Mouse (Mus musculus): ENCODE data around the gene Manbal. TPM values are rescaled to one million over a fixed set of nuclear protein-coding genes. Genes with fewer than 3 reads are reported as not detected.

Manbal gene
- polyA plus RNA-seq (2012; ENCODE audit: insufficient read depth, insufficient read length, missing spikeins), result 26.0 and 26.5 TPM in 2 replicates

GRCm38 (mm10) chr2:157367184-157367893 lies at the start of gene Manbal:
Manbal (plus strand) TSS chr2:157367594.
- Histone ChIP-seq H3K4me1 (ENCODE audit: control insufficient read depth, insufficient read depth, insufficient read length, low read length) (peaks cover 3% of the 10 kb centered on the region), H3K27ac (replicated peaks; ENCODE audit: low read depth, low read length) (peak within 1 kb of the TSS; percentile 94), H3K4me3 (ENCODE audit: insufficient read depth, low read depth, low read length) (peak within 1 kb of the TSS; percentile 98)

GRCm38 (mm10) chr2:157320135-157320534 lies 47.3 kb upstream of the Manbal start:
- Histone ChIP-seq H3K4me3 (ENCODE audit: insufficient read depth, low read depth, low read length) (no peak overlapping the region), H3K27ac (replicated peaks; ENCODE audit: low read depth, low read length) (no peak overlapping the region), H3K4me1 (ENCODE audit: control insufficient read depth, insufficient read depth, insufficient read length, low read length) (0 out of 2 replicates have a peak, but pooled peaks cover 2% of the 10 kb centered on the region)

DNA sequence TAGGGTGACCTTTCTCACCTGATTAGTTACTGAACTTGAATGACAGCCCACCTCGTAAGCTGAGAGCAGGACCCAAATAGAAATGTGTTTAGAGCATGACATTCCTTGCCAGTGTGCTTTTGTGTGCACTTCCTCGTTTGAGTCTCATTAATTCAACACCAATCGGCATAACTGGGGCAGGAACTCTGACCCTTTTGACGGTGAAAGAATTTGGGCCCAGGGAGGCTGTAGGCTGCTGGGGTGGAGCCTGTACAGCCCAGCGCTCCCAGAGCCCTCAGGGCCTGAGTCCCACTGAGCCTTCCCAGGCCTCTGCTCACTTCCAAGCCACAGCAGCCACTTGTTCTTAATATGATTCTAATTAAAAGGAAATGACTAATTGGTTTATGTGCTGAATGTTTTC lies 46.5 kb upstream of the Manbal start:
- H3K4me3 ChIP-seq (ENCODE audit: insufficient read depth, low read depth, low read length), result no peak overlapping the region
- H3K27ac ChIP-seq (replicated peaks; ENCODE audit: low read depth, low read length), result no peak overlapping the region
- 0 out of 2 replicates have a peak, but pooled peaks cover 2% of the 10 kb centered on the region for H3K4me1 ChIP-seq (ENCODE audit: control insufficient read depth, insufficient read depth, insufficient read length, low read length)

- Histone ChIP-seq H3K4me1 (ENCODE audit: control insufficient read depth, insufficient read depth, insufficient read length, low read length) (0 out of 2 replicates have a peak, but pooled peaks cover 2% of the 10 kb centered on the region), H3K4me3 (ENCODE audit: insufficient read depth, low read depth, low read length) (no peak overlapping the region), H3K27ac (replicated peaks; ENCODE audit: low read depth, low read length) (peak overlapping the region; percentile 49)
Measured at GRCm38 (mm10) chr2:157322029-157322766, 45.2 kb upstream of the Manbal start.

- Histone ChIP-seq H3K4me1 (ENCODE audit: control insufficient read depth, insufficient read depth, insufficient read length, low read length) (0 out of 2 replicates have a peak, but pooled peaks cover 2% of the 10 kb centered on the region), H3K4me3 (ENCODE audit: insufficient read depth, low read depth, low read length) (no peak overlapping the region), H3K27ac (replicated peaks; ENCODE audit: low read depth, low read length) (no peak overlapping the region)
Measured at GRCm38 (mm10) chr2:157325238-157325637, 42.2 kb upstream of the Manbal start.

- no peaks in the 10 kb centered on the region for H3K4me1 ChIP-seq (ENCODE audit: control insufficient read depth, insufficient read depth, insufficient read length, low read length)
- no peak overlapping the region for H3K4me3 ChIP-seq (ENCODE audit: insufficient read depth, low read depth, low read length)
- no peak overlapping the region for H3K27ac ChIP-seq (replicated peaks; ENCODE audit: low read depth, low read length)
Measured at GRCm38 (mm10) chr2:157328106-157328505, 39.3 kb upstream of the Manbal start.

DNA sequence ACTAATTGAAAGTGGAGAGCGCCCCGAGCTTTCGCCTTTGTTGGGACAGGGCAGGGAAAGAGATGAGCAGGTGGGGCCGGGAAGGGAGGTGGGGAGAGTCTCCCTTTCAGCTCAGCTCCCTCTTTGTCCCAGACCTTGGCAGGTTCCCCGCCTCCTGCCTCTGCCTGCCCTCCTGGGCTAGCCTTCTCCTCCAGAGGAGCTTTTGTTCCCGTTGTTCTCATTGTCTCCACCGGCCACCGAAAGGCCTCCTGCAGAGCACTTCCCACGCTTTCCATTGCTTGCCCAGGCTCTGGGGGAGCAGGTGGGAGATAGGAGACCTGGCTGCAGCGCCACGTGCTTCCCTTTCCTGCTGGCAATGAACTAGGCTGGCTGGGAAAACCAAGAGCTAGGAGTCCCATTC lies 38.8 kb upstream of the Manbal start:
- Histone ChIP-seq H3K27ac (replicated peaks; ENCODE audit: low read depth, low read length) (no peak overlapping the region), H3K4me1 (ENCODE audit: control insufficient read depth, insufficient read depth, insufficient read length, low read length) (no peaks in the 10 kb centered on the region), H3K4me3 (ENCODE audit: insufficient read depth, low read depth, low read length) (no peak overlapping the region)

DNA sequence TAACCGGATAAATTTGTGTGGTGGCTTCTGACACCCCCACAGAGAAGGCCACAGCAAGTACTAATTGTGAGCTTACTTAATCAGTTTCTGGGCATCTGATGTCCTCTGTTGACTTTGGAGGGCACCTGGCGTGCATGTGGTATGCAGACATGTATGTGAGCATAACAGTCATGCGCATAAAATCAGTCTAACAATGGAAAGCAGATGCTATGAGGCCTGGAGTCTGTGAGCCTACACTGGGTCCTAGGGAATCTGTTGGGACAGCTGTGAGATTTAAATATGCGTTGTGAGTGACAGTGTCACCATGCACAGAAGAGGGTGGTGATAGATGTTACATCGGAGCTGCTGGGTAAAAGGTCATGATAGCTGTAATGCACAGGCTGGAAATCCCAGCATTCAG lies 35.3 kb upstream of the Manbal start:
- no peak overlapping the region for H3K27ac ChIP-seq (replicated peaks; ENCODE audit: low read depth, low read length)
- H3K4me3 ChIP-seq (ENCODE audit: insufficient read depth, low read depth, low read length), result no peak overlapping the region

GRCm38 (mm10) chr2:157338663-157339062 lies 28.7 kb upstream of the Manbal start:
- Histone ChIP-seq H3K4me1 (ENCODE audit: control insufficient read depth, insufficient read depth, insufficient read length, low read length) (no peaks in the 10 kb centered on the region), H3K4me3 (ENCODE audit: insufficient read depth, low read depth, low read length) (no peak overlapping the region), H3K27ac (replicated peaks; ENCODE audit: low read depth, low read length) (no peak overlapping the region)

More for the DNA sequence above, 35.3 kb upstream of the Manbal start:
- H3K4me1 ChIP-seq (ENCODE audit: control insufficient read depth, insufficient read depth, insufficient read length, low read length), result no peaks in the 10 kb centered on the region

DNA sequence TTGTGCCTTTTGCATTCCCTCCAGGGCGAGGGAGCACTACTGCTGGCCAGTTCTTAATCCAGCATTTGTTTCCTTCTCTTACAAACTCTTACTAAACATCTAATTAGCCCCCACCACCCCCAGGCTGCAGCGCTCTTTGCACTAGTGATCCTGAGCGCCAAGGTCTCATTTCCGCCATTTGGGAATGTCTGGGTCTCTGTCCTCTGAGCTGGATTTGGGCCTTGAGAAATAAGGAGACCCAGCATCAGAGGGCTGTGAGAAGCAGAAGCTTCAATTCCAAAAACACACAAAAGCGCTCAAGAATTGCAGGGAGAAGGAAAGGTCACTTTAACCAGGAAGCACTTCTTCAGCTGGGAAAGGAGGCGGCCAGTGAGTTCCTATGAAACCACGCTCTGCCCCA lies 27.9 kb upstream of the Manbal start:
- Histone ChIP-seq H3K4me1 (ENCODE audit: control insufficient read depth, insufficient read depth, insufficient read length, low read length) (no peaks in the 10 kb centered on the region), H3K27ac (replicated peaks; ENCODE audit: low read depth, low read length) (no peak overlapping the region), H3K4me3 (ENCODE audit: insufficient read depth, low read depth, low read length) (no peak overlapping the region)

- no peak overlapping the region for H3K27ac ChIP-seq (replicated peaks; ENCODE audit: low read depth, low read length)
- H3K4me1 ChIP-seq (ENCODE audit: control insufficient read depth, insufficient read depth, insufficient read length, low read length), result no peaks in the 10 kb centered on the region
- no peak overlapping the region for H3K4me3 ChIP-seq (ENCODE audit: insufficient read depth, low read depth, low read length)
Measured at GRCm38 (mm10) chr2:157340221-157340741, 27.1 kb upstream of the Manbal start.

DNA sequence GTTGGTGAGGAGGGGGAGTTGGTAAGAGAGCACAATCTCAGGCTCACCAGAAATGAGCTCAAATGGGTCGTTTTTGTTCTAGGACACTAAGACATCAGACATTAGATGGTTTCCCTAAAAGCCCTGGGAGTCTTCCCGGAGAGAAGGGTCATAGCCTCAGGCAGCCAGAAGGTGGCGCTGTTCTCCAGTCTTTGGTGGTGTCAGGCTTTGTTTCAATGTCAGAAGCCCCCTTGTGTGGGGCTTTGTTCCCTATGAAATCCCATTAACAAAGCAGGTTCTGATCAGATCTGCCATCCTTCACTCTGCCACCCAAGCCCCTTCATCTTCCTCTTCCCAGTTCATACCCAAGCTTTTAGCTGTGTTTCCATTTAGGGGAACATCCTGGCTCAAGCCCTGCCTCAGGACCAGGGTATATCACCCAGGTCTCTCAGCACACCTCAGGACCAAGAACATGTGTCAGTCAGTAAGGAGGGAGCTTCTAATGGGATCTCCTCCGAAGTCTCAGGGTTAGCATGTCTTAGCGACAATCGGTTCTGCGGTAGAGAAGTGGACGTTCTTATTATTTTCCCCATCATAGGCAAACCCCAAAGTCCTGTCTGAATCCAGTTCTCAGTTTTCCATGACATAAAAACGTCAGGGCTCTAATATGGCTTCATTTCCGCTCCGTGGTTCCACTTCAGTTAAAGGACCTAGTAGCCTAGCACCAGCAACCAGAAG lies 25.7 kb upstream of the Manbal start:
- H3K4me1 ChIP-seq (ENCODE audit: control insufficient read depth, insufficient read depth, insufficient read length, low read length), result no peaks in the 10 kb centered on the region

DNA sequence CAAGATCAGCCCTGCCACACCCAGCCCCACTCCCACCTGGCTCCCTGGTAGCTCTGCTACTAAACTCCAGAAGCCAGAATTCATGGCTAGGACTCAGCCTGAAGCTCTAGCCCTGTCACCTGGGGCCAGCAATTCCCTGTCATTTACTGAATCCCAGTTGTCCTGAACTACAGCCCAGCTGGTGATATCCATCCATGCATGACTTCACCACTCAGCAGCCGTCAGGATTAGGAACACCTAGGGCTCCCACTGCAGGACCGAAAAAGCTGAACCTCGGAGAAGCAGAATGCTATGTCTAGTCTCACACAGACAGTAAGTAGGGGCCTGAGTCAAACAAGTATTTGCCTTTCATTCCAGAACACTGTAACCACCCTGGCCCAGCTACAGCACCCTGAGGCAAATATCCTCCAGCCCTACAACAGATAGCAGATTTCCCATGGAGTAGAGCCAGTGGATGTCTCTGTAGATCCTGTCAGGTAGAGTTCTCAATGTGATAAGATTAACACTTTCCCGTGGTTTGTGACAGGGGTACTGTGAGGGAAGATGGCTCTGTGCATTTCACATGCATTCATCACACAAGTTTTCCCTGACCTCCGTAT lies 25.0 kb upstream of the Manbal start:
- no peak overlapping the region for H3K27ac ChIP-seq (replicated peaks; ENCODE audit: low read depth, low read length)
- no peak overlapping the region for H3K4me3 ChIP-seq (ENCODE audit: insufficient read depth, low read depth, low read length)
- H3K4me1 ChIP-seq (ENCODE audit: control insufficient read depth, insufficient read depth, insufficient read length, low read length), result no peaks in the 10 kb centered on the region

More for the DNA sequence above, 25.7 kb upstream of the Manbal start:
- no peak overlapping the region for H3K4me3 ChIP-seq (ENCODE audit: insufficient read depth, low read depth, low read length)
- no peak overlapping the region for H3K27ac ChIP-seq (replicated peaks; ENCODE audit: low read depth, low read length)

DNA sequence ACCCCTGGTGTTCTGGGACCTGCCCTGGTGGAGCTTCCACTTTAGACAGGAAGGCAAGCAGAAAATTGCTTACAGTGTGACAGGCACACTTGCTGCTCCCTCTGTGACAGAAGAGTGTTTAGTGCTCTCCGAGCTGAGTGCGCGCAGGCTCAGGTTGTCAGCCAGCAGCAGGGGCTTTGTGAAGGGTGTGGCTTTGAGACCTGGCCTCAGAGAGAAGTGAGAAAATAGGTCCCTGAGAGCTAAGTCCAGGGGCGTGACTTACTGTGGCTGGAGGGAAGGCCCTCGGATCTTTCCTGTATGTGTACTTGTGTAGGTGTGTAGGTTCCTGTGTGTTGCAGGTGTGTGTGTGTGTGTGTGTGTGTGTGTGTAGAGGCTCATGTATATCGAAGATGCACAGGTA lies 24.1 kb upstream of the Manbal start:
- no peaks in the 10 kb centered on the region for H3K4me1 ChIP-seq (ENCODE audit: control insufficient read depth, insufficient read depth, insufficient read length, low read length)
- H3K27ac ChIP-seq (replicated peaks; ENCODE audit: low read depth, low read length), result no peak overlapping the region
- H3K4me3 ChIP-seq (ENCODE audit: insufficient read depth, low read depth, low read length), result no peak overlapping the region

Measured in brown adipose tissue, adult 24 weeks (tissue).